Mouse (Mus musculus): ENCODE measurements around the gene Slf2.

Gene Slf2

DNA sequence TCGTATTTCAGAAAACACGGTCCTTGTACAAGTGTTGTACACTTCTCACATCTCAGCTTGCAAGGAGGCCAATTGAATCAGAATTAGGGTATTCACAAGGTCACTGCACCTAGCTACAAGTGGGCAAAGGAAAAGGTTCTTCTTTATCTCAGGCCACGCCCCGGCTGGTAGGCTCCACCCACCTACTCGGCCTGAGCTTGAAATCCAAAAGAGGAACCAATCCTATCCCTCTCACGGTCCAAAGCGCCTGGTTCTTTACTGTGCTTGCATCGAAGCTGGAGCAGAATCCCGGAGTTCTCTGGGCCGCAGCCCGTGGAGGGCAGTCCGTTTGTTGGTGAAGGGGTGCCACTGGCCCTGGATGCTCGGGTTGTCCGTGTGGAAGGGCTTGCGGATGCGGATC lies 74.5 kb downstream of the Slf2 start, which contains the start of gene Twnk:
TSS of gene Twnk (plus strand) at position 220 of the 400 bp plus-strand sequence.
- in situ Hi-C loops (cut with MboI; ENCODE audit: unreplicated experiment in 2 of 2), result loop anchor here in 1 of 2 experiments (25.0 kb wide), 1 partner anchor 1318 kb away; the partner anchor contains the start of gene Entpd7

DNA sequence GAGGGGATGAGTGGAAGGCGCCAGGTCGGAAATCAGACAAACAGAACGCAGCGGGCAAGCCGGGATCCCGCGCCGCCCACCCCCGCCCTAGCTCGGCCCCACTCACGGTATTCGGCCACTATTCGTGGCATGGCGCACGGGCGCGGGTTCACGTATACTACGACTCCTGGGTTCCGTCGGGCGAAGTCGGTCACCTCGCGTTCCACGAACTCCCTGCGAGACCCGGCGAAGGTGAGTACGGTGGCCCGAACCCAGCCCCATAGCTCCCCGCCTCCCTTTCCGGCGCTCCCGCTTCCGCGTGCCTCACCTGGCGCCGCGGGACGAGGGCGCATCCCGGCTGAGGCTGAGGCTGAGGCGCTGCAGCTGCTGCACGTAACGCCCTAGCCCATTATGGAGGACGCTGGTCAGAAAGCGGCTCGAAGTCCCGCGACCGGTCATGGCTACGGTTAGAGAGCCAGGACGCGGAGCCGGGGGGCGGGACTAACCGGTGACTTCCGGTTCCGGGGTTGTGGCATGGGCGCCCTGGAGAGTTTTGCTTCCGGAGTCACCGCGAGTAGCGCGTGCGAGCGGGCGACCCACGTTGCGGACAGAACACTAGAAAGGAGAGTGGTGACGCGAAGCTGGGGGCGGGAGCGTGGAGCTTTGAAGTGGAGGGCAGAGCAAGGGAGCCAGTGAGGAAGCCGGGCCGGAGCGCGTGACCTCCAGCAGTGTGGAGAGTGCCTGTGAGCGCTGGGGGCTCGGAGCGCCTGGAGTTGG lies 75.2 kb downstream of the Slf2 start, which contains the start of gene Mrpl43:
TSS of gene Mrpl43 (minus strand) at position 486 of the 756 bp plus-strand sequence.
- in situ Hi-C loops (cut with MboI; ENCODE audit: unreplicated experiment in 2 of 2), result loop anchor here in 1 of 2 experiments (25.0 kb wide), 1 partner anchor 1319 kb away; the partner anchor contains the start of gene Entpd7

DNA sequence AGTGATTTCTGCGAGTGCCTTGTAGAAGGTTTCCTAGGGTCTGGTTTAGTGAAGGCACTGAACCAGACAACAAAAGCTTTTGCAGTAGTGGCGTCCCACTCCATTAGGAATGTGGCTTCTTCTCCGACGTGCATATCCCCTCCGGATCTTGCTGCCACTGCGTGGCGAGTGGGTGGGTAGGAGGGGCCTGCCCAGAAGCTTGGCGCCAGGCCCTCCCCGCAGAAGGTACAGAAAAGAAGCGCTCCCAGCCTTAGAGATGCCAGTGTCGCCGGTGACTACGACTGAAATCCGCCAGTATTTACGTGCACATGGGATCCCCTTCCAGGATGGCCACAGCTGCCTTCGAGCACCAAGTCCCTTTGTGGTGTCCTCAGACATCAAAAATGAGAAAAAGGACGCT lies 76.1 kb downstream of the Slf2 start:
- in situ Hi-C loops (cut with MboI; ENCODE audit: unreplicated experiment in 2 of 2), result loop anchor here in 1 of 2 experiments (25.0 kb wide), 1 partner anchor 1320 kb away; the partner anchor contains the start of gene Entpd7

DNA sequence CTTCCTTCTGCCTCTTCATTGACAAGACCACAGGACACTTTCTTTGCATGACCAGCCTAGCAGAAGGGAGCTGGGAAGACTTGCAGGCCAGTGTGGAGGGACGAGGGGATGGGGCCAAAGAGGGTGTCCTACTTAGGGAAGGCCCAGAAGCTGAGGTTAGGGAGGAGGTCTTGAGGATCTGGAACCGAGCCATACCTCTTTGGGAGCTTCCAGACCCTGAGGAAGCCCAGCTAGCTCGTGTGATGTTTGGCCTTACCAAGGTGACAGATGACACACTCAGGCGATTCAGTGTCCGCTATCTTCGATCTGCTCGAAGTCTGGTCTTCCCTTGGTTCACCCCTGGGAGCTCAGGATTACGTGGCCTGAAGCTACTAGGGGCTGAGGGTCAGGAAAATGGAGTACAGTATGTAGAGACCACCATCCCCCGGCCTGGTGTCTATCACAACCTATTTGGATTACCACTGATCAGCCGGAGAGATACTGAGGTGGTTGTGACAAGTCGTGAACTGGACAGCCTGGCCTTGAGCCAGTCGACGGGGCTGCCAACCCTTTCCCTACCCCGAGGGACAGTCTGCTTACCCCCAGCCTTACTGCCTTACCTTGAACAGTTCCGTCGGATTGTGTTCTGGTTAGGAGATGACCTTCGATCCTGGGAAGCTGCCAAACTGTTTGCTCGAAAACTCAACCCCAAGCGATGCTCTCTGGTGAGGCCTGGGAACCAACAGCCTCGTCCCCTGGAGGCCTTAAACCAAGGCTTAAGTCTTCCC lies 76.7 kb downstream of the Slf2 start:
- in situ Hi-C loops (cut with MboI; ENCODE audit: unreplicated experiment in 2 of 2), result loop anchor here in 1 of 2 experiments (25.0 kb wide), 1 partner anchor 1320 kb away; the partner anchor contains the start of gene Entpd7

DNA sequence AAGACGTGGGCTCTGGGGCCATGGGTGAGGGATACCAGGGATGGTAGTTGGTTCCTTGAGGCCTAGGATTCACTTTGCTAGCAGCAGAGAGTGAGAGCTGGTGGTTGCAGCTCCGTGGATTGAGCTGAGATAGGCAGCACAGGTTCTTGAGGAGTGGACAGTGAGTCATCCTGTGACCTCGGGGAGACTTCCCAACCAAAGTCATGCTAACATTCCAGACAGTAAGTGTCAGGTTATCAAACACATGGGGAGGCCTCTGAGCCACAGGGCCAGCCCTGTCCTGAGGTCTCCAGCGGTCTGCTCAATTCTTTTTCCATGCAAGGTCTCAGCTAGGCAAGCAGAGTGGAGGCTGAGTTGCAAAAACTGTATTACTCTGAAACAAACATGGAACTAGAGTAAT lies 79.7 kb downstream of the Slf2 start:
- in situ Hi-C loops (cut with MboI; ENCODE audit: unreplicated experiment in 2 of 2), result loop anchor here in 1 of 2 experiments (25.0 kb wide), 1 partner anchor 1323 kb away; the partner anchor contains the start of gene Entpd7

DNA sequence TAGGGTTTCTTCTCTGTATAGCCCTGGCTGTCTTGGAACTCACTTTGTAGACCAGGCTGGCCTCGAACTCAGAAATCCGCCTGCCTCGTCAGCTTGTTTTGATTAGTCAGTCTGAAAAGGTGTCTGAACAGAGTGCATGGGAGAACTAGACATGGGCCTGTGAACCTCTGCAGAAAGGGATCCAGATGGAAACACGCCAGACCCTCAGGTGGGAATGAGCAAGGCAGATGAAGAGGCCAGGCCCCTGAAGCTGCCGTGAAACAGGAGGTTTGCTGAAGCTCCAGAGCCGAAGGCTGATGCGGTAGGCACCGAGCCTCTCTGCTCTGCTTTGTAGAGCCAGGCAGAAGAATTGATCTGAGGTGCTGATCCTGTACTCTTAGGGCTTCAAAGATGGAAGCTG lies 81.3 kb downstream of the Slf2 start:
- in situ Hi-C loops (cut with MboI; ENCODE audit: unreplicated experiment in 2 of 2), result loop anchor here in 1 of 2 experiments (25.0 kb wide), 1 partner anchor 1325 kb away; the partner anchor contains the start of gene Entpd7

DNA sequence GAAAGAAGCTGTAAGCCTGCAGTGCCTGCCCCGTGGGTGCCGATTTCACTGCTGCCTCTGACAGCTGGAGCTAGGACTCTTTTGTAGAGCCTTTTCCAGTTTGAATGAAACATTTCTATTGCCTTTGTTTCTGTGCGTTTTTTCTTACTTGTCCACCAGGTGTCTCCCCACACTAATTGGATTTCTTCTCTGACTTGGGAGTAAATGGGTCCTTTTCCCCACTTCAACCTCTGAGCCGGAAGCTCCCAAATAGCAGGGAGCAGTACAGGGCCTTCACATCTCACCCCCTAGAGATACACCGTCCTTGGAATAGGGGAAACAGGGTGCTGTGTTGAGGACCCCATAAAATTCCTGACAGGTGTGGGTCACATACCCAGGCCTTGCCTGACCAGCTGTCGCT lies 81.7 kb downstream of the Slf2 start:
- in situ Hi-C loops (cut with MboI; ENCODE audit: unreplicated experiment in 2 of 2), result loop anchor here in 1 of 2 experiments (25.0 kb wide), 1 partner anchor 1325 kb away; the partner anchor contains the start of gene Entpd7

DNA sequence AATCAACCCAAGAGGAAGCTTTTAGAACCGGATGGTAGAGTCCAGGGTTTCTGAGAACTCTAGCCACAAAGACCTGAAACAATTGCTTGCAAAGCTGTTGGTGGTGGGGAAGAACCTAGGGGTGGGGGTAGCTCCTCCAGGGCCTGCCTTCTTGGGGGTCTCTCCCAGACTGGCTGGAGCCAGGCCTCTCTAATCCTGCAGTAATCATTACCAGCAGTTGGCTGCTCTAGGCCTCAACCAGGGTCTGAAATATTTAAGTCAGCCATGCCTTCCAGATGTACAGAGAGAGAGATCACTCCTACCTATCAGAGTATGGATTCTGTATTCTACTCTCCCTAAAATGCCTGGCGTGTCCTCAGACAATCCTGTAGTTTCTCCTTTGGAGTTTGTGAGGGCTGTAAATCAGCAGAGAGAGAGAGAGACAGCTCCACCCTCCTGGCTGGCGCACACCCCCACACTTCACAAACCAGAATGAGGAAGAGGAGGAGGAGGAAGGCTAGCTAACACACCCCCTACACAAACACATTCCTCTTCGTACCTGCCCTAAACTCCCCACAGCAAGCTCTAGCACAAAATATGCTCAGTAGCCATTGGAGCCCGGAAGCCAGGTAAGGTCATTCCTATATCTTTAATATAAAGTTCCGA lies 82.8 kb downstream of the Slf2 start:
- in situ Hi-C loops (cut with MboI; ENCODE audit: unreplicated experiment in 2 of 2), result loop anchor here in 1 of 2 experiments (25.0 kb wide), 1 partner anchor 1326 kb away; the partner anchor contains the start of gene Entpd7

DNA sequence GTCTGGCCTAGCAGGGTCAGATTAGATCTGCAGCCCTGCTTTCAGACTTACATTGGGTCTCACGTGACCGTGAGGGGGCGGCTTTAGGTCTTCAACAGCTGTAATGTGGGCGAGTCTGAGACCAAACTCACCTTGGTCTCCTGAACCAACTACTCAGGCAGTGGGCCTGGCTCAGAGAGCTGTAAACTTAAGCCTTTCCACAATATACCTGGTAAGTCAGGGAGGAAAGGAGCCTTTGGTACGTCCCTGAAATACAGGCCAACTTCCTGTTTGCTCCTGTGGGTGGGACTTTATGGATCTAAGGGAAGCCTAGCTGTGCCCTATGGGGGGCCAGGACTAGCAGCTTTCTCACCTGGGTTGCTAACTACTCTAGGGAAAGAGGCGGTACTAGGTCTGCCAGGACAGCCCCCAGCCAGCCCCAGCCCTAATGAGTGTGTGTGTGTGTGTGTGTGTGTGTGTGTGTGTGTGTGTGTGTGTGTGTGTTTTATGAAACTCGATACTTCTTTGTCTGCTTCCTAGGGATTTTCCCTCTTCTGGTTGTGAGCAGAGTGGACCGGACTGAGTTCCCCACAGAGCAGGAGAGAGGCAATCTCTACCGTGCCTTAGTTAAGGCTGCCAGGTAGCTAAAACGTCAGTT lies 83.5 kb downstream of the Slf2 start, which contains the start of gene Lzts2:
TSS of gene Lzts2 (plus strand) at position 80 of the 637 bp plus-strand sequence.
- in situ Hi-C loops (cut with MboI; ENCODE audit: unreplicated experiment in 2 of 2), result loop anchor here in 1 of 2 experiments (25.0 kb wide), 1 partner anchor 1327 kb away; the partner anchor contains the start of gene Entpd7

DNA sequence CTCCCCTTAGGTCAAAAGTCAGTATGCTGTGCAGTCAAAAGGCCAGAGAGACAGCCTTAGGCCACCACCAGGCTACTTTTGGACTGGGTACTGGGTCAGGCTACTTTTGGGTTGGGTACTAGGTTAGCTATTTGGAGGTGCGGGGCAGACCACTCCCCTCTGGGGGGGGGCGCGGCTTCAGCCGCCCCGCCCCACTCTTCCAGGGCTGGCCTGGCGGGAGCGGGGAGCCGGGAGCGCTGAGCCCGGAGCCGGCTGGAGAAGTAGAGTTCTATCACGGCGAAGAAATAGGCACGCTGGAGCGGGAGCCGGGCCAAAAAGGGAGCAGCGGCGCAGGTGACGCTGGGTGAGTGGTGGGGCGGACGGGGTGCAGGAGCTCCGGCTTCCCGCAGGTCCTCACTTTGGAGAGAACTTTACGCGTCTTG lies 84.0 kb downstream of the Slf2 start:
- in situ Hi-C loops (cut with MboI; ENCODE audit: unreplicated experiment in 2 of 2), result loop anchor here in 1 of 2 experiments (25.0 kb wide), 1 partner anchor 1328 kb away; the partner anchor contains the start of gene Entpd7

DNA sequence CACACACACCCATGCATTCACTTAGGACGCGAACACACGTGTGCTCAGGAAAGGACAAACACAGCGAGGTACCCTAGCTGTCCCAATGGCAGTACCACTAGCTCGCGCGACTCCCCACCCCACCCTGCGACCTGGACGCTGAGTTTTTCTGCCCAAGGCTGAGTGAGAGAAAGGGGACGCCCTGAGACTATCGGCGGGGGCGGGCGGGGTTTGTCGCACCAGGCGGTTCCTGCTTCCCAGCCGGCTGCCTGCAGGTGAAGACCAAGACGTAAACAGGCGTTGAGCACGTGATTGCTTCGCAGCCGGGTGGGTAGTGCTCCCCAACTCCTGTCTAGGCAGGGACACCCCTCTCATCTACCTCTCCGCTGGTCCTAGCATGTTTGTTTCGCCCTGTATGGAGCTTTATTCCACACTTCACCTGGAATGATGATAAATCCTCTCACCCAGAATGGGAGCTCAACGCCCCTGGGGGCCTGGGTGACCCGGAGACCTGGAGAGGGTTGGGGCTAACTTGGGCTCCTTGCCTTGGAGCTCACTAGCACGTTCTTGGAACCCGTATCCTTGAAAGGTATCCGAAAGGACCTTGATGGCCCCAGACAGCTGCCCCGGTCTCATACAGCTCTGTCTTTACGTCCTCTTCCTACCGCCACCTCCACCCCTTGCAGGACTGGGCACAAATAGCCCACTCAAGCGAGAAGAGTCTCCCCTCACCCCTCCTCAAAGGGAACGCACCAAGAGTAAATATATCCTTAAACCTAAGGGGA lies 84.7 kb downstream of the Slf2 start:
- in situ Hi-C loops (cut with MboI; ENCODE audit: unreplicated experiment in 2 of 2), result loop anchor here in 1 of 2 experiments (25.0 kb wide), 1 partner anchor 1328 kb away; the partner anchor contains the start of gene Entpd7

DNA sequence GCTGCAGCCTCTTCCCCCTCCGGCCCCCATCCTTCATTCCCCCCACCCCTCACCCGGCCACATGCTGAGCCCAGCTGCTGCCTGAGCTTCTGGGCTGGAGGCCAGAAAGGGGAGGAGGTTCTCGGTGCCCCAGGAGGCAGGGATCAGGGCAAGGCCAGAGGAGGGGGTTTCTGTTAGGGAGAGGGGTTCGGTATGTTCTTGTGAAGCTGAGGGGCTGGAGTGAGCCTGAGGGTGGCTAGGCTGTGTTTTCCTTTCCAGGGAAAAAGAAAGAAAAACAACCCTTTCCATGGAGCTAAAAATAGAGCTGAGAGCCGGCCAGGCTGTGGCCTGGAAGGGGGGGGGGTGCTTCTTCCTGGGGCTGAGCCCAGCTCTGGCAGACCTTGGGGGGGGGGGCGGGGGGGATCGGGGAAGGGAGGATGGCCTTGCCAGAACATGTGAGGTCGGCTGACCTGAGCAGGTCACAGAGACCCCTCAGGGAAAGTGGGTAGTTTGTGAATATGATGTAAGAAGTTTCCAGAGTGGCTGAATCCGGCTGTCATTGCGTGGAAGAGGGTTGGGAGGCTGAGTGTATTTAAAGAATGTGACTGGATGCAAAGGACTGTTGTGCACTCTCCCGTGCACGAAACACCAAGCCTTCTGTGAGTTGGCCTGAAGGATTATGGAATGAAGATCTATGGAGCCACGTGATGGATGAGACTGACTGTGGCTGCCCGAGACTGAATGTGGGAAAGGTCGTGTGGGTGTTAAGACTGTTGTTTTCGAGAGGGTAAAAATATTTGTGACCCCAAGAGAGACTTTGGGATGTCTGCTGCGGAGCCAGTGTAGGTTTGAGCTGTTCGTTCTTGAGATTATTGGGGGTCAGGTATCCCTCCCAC lies 85.6 kb downstream of the Slf2 start:
- in situ Hi-C loops (cut with MboI; ENCODE audit: unreplicated experiment in 2 of 2), result loop anchor here in 1 of 2 experiments (25.0 kb wide), 1 partner anchor 1329 kb away; the partner anchor contains the start of gene Entpd7

DNA sequence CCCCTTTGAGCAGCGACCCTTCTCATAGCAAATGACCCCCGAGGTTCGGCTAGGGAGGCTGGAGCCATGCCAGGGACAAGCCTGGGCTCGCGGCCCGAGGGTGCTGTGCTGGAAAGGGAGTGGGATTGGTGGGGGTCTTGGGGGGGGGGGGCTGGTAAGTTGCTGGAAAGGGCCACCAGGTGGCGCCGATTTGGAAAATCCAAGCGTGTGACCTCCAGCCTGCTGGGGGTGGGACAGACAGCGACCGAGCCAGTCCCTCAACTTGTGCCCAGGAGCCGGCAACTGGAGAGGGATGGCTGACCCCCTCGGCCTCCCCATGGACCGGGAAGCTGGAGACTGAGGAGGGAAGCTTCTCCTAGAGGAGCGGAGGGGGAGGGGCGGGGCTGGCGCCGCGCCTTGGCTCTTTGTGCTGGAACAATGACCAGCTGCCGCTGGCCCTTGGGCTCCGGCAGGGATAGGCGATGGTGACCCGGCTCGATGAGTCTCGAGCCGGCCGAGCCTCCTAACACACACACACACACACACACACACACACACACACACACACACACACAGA lies 86.3 kb downstream of the Slf2 start:
- in situ Hi-C loops (cut with MboI; ENCODE audit: unreplicated experiment in 2 of 2), result loop anchor here in 1 of 2 experiments (25.0 kb wide), 1 partner anchor 1330 kb away; the partner anchor contains the start of gene Entpd7

DNA sequence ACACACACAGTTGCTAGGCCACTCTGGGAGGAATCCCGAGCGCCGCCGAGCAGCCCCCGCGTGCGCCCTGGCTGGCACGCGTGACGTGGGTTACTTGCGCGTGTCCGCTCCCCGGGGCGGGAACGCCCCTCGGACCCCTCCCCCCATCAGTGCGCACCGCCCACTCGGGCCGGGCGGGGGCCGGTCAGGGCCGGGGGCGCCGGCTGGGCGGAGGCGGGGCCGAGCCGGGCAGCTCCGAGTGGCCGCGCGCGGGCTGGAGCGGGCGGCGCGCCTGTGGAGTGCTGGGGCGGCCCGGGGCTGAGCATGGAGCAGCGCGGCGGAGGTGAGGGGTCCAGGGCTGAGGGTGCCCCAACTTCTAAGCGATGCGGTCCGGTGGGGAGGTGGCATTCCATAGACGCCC lies 87.0 kb downstream of the Slf2 start:
- in situ Hi-C loops (cut with MboI; ENCODE audit: unreplicated experiment in 2 of 2), result loop anchor here in 1 of 2 experiments (25.0 kb wide), 1 partner anchor 1331 kb away; the partner anchor contains the start of gene Entpd7

DNA sequence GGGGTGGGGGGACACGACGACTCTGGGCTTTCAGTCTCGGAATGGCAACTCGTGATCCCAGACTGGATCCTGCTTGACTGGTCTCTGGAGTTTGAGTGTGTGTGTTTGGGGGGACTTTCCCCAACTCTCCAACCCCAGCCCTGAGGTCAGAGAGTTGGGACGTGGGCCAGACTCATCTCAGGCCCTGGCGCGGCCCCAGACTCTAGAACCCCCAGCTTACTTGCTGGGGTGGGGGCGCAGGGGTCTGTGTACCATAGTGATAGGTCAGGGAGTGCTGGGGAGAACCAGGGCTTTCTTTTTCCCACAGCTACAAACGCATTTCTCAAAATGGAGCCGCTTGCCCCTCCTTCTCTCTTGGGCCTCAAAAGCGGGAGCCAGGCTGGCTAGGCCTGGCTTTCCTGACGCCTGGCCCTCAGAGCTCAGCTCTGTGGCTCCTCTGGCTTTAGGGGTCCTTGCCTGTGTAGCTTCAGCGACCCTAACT lies 87.4 kb downstream of the Slf2 start:
- in situ Hi-C loops (cut with MboI; ENCODE audit: unreplicated experiment in 2 of 2), result loop anchor here in 1 of 2 experiments (25.0 kb wide), 1 partner anchor 1331 kb away; the partner anchor contains the start of gene Entpd7

DNA sequence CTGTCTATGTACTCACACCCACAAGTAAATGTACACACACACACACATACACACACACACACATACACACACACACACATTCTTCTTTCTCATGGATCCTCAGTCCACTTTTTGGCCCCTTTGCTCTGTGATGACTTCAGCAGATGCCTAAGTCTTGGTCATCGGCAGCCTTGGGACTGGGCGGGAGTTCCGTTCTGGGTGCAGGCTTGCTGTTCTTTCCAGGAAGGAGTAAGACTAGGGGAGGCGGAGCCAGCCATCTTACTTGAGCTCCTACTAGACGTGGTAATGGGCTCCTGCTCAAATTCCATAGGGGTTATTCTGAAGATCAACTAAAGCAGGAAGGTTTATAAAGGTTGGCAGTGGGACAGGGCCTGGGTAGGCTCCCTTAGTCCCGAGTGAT lies 89.4 kb downstream of the Slf2 start:
- in situ Hi-C loops (cut with MboI; ENCODE audit: unreplicated experiment in 2 of 2), result loop anchor here in 1 of 2 experiments (25.0 kb wide), 1 partner anchor 1333 kb away; the partner anchor contains the start of gene Entpd7

DNA sequence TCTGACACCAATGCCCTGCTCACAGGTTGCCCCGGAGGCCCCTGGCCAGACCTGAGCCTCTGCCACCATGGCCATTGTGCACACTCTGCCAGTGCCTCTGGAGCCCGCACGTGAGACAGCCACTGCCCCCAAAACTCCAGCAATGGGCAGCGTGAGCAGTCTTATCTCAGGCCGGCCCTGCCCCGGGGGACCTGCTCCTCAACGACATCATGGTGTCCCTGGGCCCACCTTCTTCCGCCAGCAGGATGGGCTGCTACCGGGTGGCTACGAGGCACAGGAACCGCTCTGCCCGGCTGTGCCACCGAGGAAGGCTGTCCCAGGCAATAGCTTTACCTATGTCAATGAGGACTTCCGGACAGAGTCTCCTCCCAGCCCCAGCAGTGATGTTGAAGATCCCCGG lies 90.4 kb downstream of the Slf2 start:
- in situ Hi-C loops (cut with MboI; ENCODE audit: unreplicated experiment in 2 of 2), result loop anchor here in 1 of 2 experiments (25.0 kb wide), 1 partner anchor 1334 kb away; the partner anchor contains the start of gene Entpd7

All from v-Abl transformed pro-B cells (cell line).